1 mouse cellular context compared by ENCODE assay signal in the genomic region with DNA sequence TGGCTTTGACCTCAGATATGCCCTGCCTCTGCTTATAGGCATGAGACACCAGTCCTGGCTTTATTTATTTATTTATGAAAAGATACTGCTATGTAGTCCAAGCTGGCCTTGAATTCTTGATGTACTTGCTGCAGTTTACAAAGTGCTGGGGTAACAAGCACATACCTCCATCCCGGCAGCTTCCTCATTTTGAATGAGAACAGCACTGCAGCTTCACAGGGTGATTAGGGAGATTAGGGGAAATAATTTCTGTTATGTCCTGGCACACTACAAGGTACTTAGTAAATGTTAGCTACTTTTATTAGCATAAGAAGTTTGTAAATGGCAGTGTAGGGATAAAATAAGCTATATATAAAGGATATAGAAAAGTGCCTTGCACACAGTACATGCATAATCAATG.
TF ChIP-seq lines count a peak whose summit lies in the region.

No protein-coding gene starts in this region.

TF ChIP-seq in CH12.LX, 34 proteins besides CTCF, POLR2A, EP300 and RAD21 (continued from another document):
- TF ChIP-seq MAFK (IDR thresholded peaks at IDR 0.05; ENCODE audit: insufficient replicate concordance, low read length) (no peak), MXI1 (IDR thresholded peaks at IDR 0.05; ENCODE audit: low read depth, low read length) (no peak), KAT2A (IDR thresholded peaks at IDR 0.05; ENCODE audit: insufficient replicate concordance, low read length) (no peak), CHD1 (IDR thresholded peaks at IDR 0.05; ENCODE audit: low read depth, low read length) (no peak), TBP (conservative IDR thresholded peaks at IDR 0.05; ENCODE audit: low read depth, low read length) (no peak), JUN (IDR thresholded peaks at IDR 0.05; ENCODE audit: insufficient read depth, low read depth, low read length) (no peak), SIN3A (IDR thresholded peaks at IDR 0.05; ENCODE audit: low read length) (no peak)
